Mouse (Mus musculus) lung, postnatal 10 days (tissue): ENCODE results near the gene Aebp2.
A peak's percentile ranks its signal among the peaks of the same experiment; 100 is the strongest.
"Not testable (repeated sequence)": the region's sequence is repeated elsewhere in the genome, so short reads cannot be mapped to it uniquely, and the experiment has no call there.

Experiments used
- DNase-seq: peaks from one replicate; pipeline ENCODE4 v3.0.0; 2021

Gene Aebp2

DNA sequence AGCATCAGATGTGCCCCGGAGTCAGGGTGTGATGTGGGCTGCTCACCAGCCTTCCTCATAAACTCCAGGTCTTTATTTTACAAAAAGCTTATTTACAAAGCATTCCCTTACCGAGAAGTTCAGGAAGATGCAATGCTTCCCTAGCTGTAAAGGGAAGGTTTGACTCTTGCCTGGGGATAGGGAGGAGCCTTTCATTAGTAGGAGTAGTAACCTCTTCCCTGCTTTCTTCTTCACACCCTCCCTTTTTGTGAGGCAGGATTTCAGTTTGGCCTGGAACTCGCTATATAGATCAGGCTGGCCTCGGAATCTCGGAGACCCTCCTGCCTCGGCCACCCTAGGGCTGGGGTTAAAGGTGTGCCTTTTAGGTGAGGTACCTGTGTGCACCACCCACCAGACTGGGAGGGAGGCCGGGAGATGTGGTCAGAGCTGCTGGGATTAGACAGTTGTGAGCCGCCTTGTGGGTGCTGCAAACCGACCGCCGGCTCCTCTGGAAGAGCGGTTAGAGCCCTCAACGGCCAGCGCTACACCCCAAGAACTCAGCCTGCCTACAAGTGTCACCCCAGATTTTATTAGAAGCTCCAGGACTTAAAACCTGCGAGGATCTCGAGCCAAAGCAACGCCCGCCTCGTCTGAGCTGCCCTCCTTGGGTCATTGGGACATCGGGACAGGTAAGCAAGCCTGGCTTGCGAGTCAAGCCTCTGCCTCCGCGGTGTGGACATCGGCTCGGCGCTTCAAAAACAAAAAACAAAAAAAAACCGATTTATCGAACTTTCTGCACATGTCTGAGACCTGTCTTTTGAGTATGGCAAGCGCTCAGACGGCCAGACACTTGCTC is at the start of gene Aebp2:
Gene Aebp2, plus strand, starts transcription at position 273 of the 835 bp plus-strand sequence.
- peak; percentile 14 for DNase-seq

DNA sequence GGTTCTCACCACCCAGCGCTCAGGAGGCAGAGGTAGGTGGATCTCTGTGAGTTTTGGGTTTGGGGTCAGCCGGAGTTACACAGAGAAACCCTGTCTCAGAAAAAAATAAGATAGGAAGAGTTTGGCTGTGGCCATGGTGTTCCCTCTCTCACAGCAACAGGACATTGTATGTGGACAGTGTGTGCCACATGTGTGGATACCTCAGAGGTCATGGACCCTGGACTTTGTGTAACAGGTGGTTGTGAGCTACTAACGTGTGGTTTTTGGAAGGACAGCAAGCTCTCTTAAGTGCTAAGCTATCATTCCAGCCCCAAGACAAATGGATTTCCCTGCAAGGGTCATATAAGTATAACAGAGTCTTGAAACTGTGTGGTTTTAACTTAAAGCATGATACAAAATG is 47.5 kb upstream of the Aebp2 start:
- DNase-seq, result no peak

DNA sequence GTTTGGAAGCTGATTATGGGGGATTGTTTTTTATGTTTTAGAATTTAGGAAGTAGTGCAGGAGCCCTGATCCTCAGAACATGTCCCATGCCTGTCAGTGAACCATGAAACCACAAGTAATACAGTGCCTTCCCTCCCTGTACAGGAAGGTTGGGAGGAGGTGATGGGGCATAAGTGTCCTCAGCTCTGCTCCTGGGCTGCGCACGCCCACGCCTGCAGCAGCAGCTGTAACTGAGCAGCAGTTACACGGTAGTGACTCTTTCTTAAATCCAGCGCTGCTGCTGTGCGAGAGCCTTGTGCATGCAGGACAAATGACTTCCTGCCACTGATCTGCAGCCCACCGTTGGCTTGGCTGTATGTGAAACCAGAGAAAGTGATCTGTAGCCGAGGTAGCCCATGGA is 46.3 kb upstream of the Aebp2 start:
- no peak for DNase-seq

DNA sequence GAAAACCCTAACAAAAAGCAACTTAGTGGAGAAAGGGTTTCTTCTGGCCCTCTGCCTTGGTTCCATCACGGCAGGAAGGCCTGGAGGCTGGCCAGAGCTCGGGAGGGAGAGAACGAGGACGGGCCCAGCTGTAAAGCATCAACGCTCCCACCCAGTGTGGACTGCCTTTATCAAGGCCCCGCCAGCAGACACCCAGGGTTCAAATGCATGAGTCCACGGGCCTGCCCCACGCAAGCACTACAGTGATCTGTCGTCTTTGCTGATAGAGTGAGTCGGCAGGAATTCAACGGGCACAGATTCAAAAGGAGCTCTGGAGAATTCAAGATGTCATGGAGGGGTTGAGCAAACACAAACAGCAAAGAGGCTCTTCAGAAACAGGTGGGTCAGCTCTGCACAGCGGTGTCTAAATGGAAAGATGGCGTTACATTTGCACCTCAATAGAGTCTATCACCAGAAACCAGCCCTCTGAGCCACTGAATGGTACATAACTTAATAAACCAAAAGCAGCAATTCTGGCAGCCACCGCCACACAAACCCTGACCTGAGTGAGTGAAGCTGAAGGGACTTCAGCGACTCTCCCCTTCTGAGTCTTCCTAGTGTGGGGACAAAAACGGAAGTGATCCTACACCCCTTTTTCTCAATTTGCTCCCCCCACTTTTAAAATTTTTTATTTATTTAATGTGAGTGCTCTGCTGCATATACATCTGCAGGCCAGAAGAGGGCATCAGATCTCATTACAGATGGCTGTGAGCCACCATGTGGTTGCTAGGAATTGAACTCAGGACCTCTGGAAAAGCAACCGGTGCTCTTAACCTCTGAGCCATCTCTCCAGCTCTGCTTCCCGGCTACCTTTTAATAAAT is 45.3 kb upstream of the Aebp2 start:
- DNase-seq, result peak; percentile 44

DNA sequence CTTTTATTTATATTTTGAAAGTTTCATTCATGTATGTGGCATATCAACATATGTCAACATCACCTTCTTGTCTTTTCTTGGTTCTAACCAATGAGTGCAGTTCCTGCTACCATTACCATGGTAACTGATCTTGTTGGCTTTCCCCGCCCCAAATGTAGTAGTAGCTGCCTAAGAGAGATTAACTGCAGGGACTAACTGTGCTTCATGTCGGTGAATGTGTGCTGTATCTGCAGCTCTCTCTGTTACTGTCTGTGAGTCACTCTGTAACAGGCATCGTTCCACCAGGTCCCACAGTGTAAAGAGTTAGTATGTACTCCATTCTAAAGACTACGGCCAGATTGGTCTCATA is 44.7 kb upstream of the Aebp2 start:
- no peak for DNase-seq

DNA sequence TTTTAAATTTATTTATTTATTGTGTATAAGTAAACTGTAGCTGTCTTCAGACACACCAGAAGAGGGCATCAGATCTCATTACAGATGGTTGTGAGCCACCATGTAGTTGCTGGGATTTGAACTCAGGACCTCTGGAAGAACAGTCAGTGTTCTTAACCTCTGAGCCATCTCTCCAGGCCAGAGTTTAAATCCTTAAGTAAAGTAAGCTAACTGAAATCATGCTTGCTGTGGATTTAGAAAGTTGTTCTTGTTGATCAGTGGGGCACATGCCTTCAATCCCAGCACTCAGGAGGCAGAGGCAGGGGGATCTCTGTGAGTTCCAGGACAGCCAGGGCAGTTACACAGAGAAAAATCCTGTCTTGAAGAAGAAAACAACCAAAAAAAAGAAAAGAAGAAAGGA is 43.5 kb upstream of the Aebp2 start:
- not testable (repeated sequence) for DNase-seq

GRCm38 (mm10) chr6:140580170-140580569 is 42.3 kb upstream of the Aebp2 start:
- no peak for DNase-seq

- DNase-seq, result no peak
These were observed 35.7 kb upstream of the Aebp2 start for GRCm38 (mm10) chr6:140586714-140587259.

GRCm38 (mm10) chr6:140591331-140591730 is 31.1 kb upstream of the Aebp2 start:
- no peak for DNase-seq

DNA sequence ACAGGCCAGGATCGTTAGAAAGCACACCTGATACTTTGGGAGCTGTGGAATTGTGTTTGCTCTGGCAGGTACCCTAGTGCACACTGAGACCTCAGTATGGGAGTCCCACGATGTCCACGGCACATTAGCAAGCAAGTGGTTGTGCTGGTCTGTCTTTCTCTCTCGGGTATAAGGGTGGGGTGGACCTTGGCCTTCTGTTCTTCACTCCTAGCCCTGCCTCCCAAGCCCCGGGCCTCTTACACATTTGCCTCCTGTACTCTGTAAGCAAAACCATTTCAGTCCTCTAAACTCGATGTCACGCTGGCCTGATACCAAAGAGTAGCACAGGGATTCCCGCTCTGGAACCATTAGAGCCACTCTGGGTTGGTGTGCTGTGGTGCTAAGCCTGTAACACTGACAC is 29.8 kb upstream of the Aebp2 start:
- no peak for DNase-seq

- DNase-seq, result peak; percentile 78
These were observed 28.9 kb upstream of the Aebp2 start for GRCm38 (mm10) chr6:140593420-140594170.

- not testable (repeated sequence) for DNase-seq
These were observed 26.9 kb upstream of the Aebp2 start for GRCm38 (mm10) chr6:140595551-140595950.

GRCm38 (mm10) chr6:140597381-140598329 is 24.8 kb upstream of the Aebp2 start:
- DNase-seq, result no peak

DNA sequence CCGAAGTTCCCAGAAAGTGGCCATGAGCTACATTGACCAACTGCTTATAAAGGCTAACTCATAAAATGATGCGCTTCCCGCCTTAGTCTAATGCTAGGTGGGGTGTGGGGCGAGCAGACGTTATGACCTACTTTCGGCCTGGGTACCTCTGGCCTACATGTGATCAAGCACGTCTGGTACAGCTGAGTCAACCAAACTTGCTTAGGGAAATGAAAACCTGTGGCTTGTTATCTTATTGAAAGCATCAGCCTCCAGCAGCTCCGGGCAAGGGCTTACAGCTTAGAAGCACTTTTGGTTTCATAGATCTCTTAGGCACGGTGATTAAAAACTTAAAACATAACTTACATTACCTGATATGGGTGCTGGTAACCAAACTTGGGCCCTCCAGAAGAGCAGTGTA is 23.9 kb upstream of the Aebp2 start:
- DNase-seq, result no peak

GRCm38 (mm10) chr6:140599337-140599736 is 23.1 kb upstream of the Aebp2 start:
- no peak for DNase-seq

- peak; percentile 16 for DNase-seq
These were observed 21.8 kb upstream of the Aebp2 start for GRCm38 (mm10) chr6:140600671-140601070.

DNA sequence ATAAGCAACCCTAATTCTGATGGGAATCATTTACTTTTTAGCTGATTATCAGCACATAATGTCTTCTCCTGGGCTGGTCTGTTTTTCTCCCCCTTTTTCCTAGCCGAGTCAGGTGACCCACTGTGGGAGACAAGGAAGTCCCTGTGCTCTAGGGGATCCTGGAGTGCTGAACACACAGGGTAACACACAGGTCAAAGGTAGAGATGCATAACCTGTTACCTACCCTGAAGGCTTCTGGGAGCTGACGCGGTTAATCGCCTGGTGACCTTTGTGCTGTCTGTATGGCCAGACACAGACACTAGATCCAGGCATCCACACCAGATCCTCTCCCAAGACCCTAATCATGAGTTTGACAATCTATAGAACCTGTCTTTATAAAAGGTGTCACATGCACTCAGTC is 21.3 kb upstream of the Aebp2 start:
- DNase-seq, result no peak

GRCm38 (mm10) chr6:140603228-140603944 is 19.1 kb upstream of the Aebp2 start:
- no peak for DNase-seq

- not testable (repeated sequence) for DNase-seq
These were observed 17.3 kb upstream of the Aebp2 start for GRCm38 (mm10) chr6:140605173-140605572.

- no peak for DNase-seq
These were observed 16.7 kb upstream of the Aebp2 start for GRCm38 (mm10) chr6:140605732-140606131.

DNA sequence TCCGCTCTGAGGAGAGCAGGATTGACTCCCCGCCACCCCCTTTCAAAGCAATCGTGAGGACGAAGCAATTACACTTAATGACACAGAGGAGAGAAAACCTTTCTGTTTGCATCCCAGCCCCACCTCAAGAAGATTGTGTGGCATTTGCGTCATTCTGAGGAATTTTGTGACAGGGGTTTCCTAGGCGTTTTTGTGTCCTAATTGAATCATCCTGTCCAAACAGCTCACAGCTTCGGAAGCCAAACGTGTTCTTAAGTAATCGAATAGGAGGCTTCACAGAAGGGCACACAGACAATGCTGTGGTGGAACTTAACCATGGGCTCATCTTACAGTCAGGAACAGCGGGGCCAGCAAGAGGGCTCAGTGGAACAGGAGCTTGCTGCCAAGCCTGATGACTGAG is 15.9 kb upstream of the Aebp2 start:
- no peak for DNase-seq
